ENCODE assay signal across 8 mouse cellular contexts in genomic region chr1:103986867-103987266, GRCm38 (mm10).
DNase-seq lines count a peak whose midpoint lies in the region; ATAC-seq and TF ChIP-seq lines count a peak whose summit lies in the region.

No protein-coding gene starts in this region.

- H3K4me1 ChIP-seq in neural tube, embryonic 12.5 days, result no peaks in the 10 kb centered on the region
- no peaks in the 10 kb centered on the region for H3K4me1 ChIP-seq in neural tube, embryonic 15.5 days
- H3K4me1 ChIP-seq in forebrain, embryonic 12.5 days, result no peaks in the 10 kb centered on the region
- no peaks in the 10 kb centered on the region for H3K4me1 ChIP-seq in stomach, postnatal 0 days (replicated peaks; ENCODE audit: control insufficient read depth, insufficient read depth)
- H3K4me1 ChIP-seq in lung, adult 2 months (ENCODE audit: control insufficient read depth, insufficient read depth, low read length), result no peaks in the 10 kb centered on the region

- TF ChIP-seq EP300 in stomach, postnatal 0 days (optimal IDR thresholded peaks at IDR 0.05), result no peak

- peak; percentile 45 for TF ChIP-seq CTCF in stomach, postnatal 0 days (IDR thresholded peaks at IDR 0.05; ENCODE audit: low read depth)
- no peak for TF ChIP-seq CTCF in lung, adult 2 months (IDR thresholded peaks at IDR 0.05; ENCODE audit: insufficient read depth, low read length)

- no peaks in the 10 kb centered on the region for H3K27me3 ChIP-seq in neural tube, embryonic 12.5 days (replicated peaks)
- no peaks in the 10 kb centered on the region for H3K27me3 ChIP-seq in neural tube, embryonic 15.5 days (replicated peaks)
- no peaks in the 10 kb centered on the region for H3K27me3 ChIP-seq in forebrain, embryonic 12.5 days
- no peaks in the 10 kb centered on the region for H3K27me3 ChIP-seq in stomach, postnatal 0 days (ENCODE audit: control insufficient read depth, insufficient read depth, low read length)

- H3K4me2 ChIP-seq in neural tube, embryonic 12.5 days (replicated peaks), result no peak overlapping the region
- no peak overlapping the region for H3K4me2 ChIP-seq in neural tube, embryonic 15.5 days
- no peak overlapping the region for H3K4me2 ChIP-seq in forebrain, embryonic 12.5 days
- H3K4me2 ChIP-seq in stomach, postnatal 0 days (replicated peaks; ENCODE audit: low read depth), result no peak overlapping the region

- H3K27ac ChIP-seq in neural tube, embryonic 12.5 days, result no peak overlapping the region
- H3K27ac ChIP-seq in neural tube, embryonic 15.5 days (replicated peaks), result no peak overlapping the region
- H3K27ac ChIP-seq in forebrain, embryonic 12.5 days, result no peak overlapping the region
- no peak overlapping the region for H3K27ac ChIP-seq in stomach, postnatal 0 days (replicated peaks)

- 0 out of 2 replicates have a peak, but pooled peaks have one; percentile 33 for ATAC-seq in neural tube, embryonic 12.5 days (ENCODE audit: low FRiP score, low read depth)
- no peak; the same call in 1 of the 2 replicates for ATAC-seq in neural tube, embryonic 15.5 days (ENCODE audit: low FRiP score)
- ATAC-seq in forebrain, embryonic 12.5 days (ENCODE audit: low FRiP score), result peak; percentile 57; the same call in 1 of the 2 replicates
- ATAC-seq in stomach, postnatal 0 days (ENCODE audit: low FRiP score, low TSS enrichment), result no peak
- ATAC-seq in inflammation-experienced regulatory T-cells, adult 6 months, result no peak

- peak; percentile 19 to 21 for DNase-seq in left cerebral cortex, adult 18-20 months (ENCODE audit: low spot score in 2 of 2)
- DNase-seq in stomach, postnatal 0 days (ENCODE audit: low spot score), result no peak
- no peak for DNase-seq in ovary, adult 18-20 months (ENCODE audit: low spot score)
- DNase-seq in lung, adult 2 months, result no peak

- no peak overlapping the region for H3K4me3 ChIP-seq in neural tube, embryonic 12.5 days
- no peak overlapping the region for H3K4me3 ChIP-seq in neural tube, embryonic 15.5 days (replicated peaks)
- H3K4me3 ChIP-seq in forebrain, embryonic 12.5 days (replicated peaks), result no peak overlapping the region
- H3K4me3 ChIP-seq in stomach, postnatal 0 days (ENCODE audit: low read depth, low read length), result no peak overlapping the region
- H3K4me3 ChIP-seq in lung, adult 2 months (replicated peaks; ENCODE audit: extremely low read depth, low read depth, low read length), result no peak overlapping the region

- H3K9ac ChIP-seq in neural tube, embryonic 12.5 days, result no peak overlapping the region
- no peak overlapping the region for H3K9ac ChIP-seq in neural tube, embryonic 15.5 days (replicated peaks)
- no peak overlapping the region for H3K9ac ChIP-seq in forebrain, embryonic 12.5 days
- no peak overlapping the region for H3K9ac ChIP-seq in stomach, postnatal 0 days (ENCODE audit: low read length)

- no peaks in the 10 kb centered on the region for H3K9me3 ChIP-seq in neural tube, embryonic 12.5 days
- no peaks in the 10 kb centered on the region for H3K9me3 ChIP-seq in neural tube, embryonic 15.5 days (replicated peaks)
- no peaks in the 10 kb centered on the region for H3K9me3 ChIP-seq in forebrain, embryonic 12.5 days
- H3K9me3 ChIP-seq in stomach, postnatal 0 days (ENCODE audit: control insufficient read depth, low read length), result no peaks in the 10 kb centered on the region

- H3K36me3 ChIP-seq in neural tube, embryonic 12.5 days, result no peaks in the 10 kb centered on the region
- no peaks in the 10 kb centered on the region for H3K36me3 ChIP-seq in neural tube, embryonic 15.5 days
- H3K36me3 ChIP-seq in forebrain, embryonic 12.5 days (replicated peaks), result no peaks in the 10 kb centered on the region
- no peaks in the 10 kb centered on the region for H3K36me3 ChIP-seq in stomach, postnatal 0 days (ENCODE audit: control insufficient read depth, insufficient read depth, low read length)

- 24% methylated on average over 1 of the region's 1 CpGs for WGBS in neural tube, embryonic 12.5 days
- WGBS in neural tube, embryonic 15.5 days, result 15% methylated on average over 1 of the region's 1 CpGs
- 39% methylated on average over 1 of the region's 1 CpGs for WGBS in forebrain, embryonic 12.5 days
- WGBS in stomach, postnatal 0 days, result 21% methylated on average over 1 of the region's 1 CpGs
- 14% methylated on average over 1 of the region's 1 CpGs for WGBS in lung, adult 2 months

- TF ChIP-seq POLR2A in lung, adult 2 months (IDR thresholded peaks at IDR 0.05; ENCODE audit: borderline replicate concordance, extremely low read depth, low read depth, low read length), result no peak

Comparison
In these comparisons a context has a peak if more than half of its experiments do, and no peak if none do; other contexts are left out.
1. ATAC-seq: peak in neural tube, embryonic 12.5 days (single experiment) and forebrain, embryonic 12.5 days (single experiment); none in neural tube, embryonic 15.5 days (single experiment), stomach, postnatal 0 days (single experiment) and inflammation-experienced regulatory T-cells, adult 6 months (single experiment).
2. DNase-seq: peak in left cerebral cortex, adult 18-20 months (2 of 2); none in stomach, postnatal 0 days (single experiment), ovary, adult 18-20 months (single experiment) and lung, adult 2 months (single experiment).